Mouse (Mus musculus): ENCODE measurements around the gene Tyk2. TPM values are rescaled to one million over a fixed set of nuclear protein-coding genes. Genes with fewer than 3 reads are reported as not detected.

Tyk2 gene
- polyA plus RNA-seq, 1 experiment from 2014 or later: 5.4 TPM

DNA sequence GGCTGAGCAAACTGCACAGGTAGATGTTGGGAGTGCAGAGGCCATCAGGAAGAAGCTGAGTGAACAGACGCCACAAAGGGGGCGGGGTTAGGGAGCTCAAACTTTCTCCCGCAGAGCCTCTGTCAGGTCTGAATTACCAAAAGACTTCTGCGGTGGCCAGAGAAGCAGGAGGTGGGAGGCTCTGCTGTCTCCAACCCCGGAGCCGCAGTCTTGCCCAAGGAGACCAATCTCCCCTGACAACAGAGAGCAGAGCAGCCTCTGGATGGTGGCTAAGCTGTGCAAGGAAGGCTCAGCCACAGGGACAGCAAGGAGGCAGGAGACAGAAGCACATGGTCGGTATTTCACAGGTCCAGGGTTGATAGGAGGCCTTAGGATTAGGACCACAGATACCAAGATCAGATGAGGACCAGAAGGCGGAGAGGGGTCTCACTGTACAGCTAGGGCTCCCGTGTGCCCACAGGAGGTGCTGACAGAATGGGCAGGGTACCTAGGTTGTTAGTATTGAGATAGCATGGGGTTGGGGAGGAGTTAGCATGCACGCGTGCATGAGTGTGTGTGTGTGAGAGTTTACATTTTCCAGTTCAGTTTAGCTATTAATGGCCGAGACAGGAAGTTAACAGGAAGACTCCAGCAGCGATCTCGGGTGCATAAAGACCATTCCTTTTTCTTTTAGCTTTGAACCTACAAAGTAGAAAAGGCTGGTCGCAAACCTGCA lies 30.4 kb downstream of the Tyk2 start:
- H3K4me2 ChIP-seq (ENCODE audit: low read depth, low read length): peak overlapping the region; percentile 39; the same call in 1 of the 2 replicates
- H3K27me3 ChIP-seq (ENCODE audit: insufficient read depth, low read length): no peaks in the 10 kb centered on the region
- peaks cover 8% of the 10 kb centered on the region; the same call in 1 of the 2 replicates for H3K4me1 ChIP-seq (ENCODE audit: insufficient read depth)
- TF ChIP-seq CTCF (IDR thresholded peaks at IDR 0.05; ENCODE audit: low read depth) (no peak), EP300 (IDR thresholded peaks at IDR 0.05; ENCODE audit: low read depth) (no peak)
- H3K27ac ChIP-seq (ENCODE audit: low read depth): no peak overlapping the region
- H3K36me3 ChIP-seq (replicated peaks; ENCODE audit: insufficient read depth, low read length): 0 out of 2 replicates have a peak, but pooled peaks cover 5% of the 10 kb centered on the region
- no peak overlapping the region for H3K4me3 ChIP-seq (ENCODE audit: low read depth, low read length)
- no peaks in the 10 kb centered on the region for H3K9me3 ChIP-seq (ENCODE audit: low read length)
- DNase-seq (no peak), ATAC-seq (no peak)
- peak overlapping the region; percentile 32; the same call in 1 of the 2 replicates for H3K9ac ChIP-seq (replicated peaks)
- WGBS (ENCODE audit: insufficient replicate concordance): 23% methylated on average over 15 of the region's 15 CpGs

DNA sequence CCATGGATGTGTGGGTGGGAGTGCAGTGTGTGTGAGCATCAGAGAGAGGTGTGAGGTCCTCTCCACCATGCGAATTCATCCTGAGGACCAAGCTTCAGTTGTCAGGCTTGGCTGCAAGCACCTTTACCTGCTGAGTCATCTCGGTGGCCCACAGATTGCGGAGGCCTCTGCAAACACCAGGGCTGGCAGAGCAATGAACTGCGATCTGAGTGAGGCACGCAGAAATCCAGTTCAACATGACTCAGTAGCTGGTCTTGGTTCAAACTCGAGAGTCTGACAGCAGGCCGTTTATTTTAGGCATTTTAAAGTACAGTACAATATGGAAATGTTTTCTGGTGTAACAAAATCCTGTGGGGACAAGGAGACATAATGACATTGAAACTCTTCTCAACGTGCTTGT lies 33.2 kb downstream of the Tyk2 start:
- ATAC-seq: peak; percentile 66; the same call in 1 of the 2 replicates
- H3K9me3 ChIP-seq (ENCODE audit: low read length): no peaks in the 10 kb centered on the region
- H3K27ac ChIP-seq (ENCODE audit: low read depth): no peak overlapping the region
- WGBS (ENCODE audit: insufficient replicate concordance): 55% methylated on average over 8 of the region's 8 CpGs
- H3K4me1 ChIP-seq (ENCODE audit: insufficient read depth): peaks cover 6% of the 10 kb centered on the region; the same call in 1 of the 2 replicates
- TF ChIP-seq CTCF (IDR thresholded peaks at IDR 0.05; ENCODE audit: low read depth) (no peak), EP300 (IDR thresholded peaks at IDR 0.05; ENCODE audit: low read depth) (no peak)
- H3K36me3 ChIP-seq (replicated peaks; ENCODE audit: insufficient read depth, low read length): no peaks in the 10 kb centered on the region
- no peak overlapping the region for H3K9ac ChIP-seq (replicated peaks)
- H3K4me2 ChIP-seq (ENCODE audit: low read depth, low read length): no peak overlapping the region
- H3K27me3 ChIP-seq (ENCODE audit: insufficient read depth, low read length): no peaks in the 10 kb centered on the region
- no peak for DNase-seq
- H3K4me3 ChIP-seq (ENCODE audit: low read depth, low read length): no peak overlapping the region

DNA sequence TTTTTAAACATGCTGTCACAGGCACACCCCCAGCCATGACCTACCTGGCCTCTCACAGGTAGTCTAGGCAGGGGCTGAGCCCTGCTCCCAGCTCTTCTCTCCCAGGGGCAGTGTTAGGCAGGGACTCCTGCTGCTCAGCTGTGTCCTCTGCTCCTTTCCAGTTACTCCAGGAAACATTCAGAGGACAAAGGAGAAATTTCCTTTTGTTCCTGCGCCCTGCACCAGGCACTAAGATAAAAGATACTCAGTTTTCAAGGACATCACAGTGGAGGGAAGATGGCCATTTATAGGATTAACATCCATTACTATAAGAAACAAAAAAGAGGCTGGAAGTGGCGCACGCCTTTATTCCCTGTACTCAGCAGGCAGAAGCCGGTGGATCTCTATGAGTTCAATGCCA lies 35.1 kb downstream of the Tyk2 start:
- Histone ChIP-seq H3K4me3 (ENCODE audit: low read depth, low read length) (no peak overlapping the region), H3K27me3 (ENCODE audit: insufficient read depth, low read length) (no peaks in the 10 kb centered on the region), H3K36me3 (replicated peaks; ENCODE audit: insufficient read depth, low read length) (no peaks in the 10 kb centered on the region), H3K9me3 (ENCODE audit: low read length) (no peaks in the 10 kb centered on the region), H3K4me1 (ENCODE audit: insufficient read depth) (peaks cover 14% of the 10 kb centered on the region), H3K4me2 (ENCODE audit: low read depth, low read length) (no peak overlapping the region), H3K9ac (replicated peaks) (no peak overlapping the region), H3K27ac (ENCODE audit: low read depth) (no peak overlapping the region)
- no peak for ATAC-seq
- 86% methylated on average over 4 of the region's 4 CpGs for WGBS (ENCODE audit: insufficient replicate concordance)
- TF ChIP-seq CTCF (IDR thresholded peaks at IDR 0.05; ENCODE audit: low read depth) (no peak), EP300 (IDR thresholded peaks at IDR 0.05; ENCODE audit: low read depth) (no peak)
- no peak for DNase-seq

DNA sequence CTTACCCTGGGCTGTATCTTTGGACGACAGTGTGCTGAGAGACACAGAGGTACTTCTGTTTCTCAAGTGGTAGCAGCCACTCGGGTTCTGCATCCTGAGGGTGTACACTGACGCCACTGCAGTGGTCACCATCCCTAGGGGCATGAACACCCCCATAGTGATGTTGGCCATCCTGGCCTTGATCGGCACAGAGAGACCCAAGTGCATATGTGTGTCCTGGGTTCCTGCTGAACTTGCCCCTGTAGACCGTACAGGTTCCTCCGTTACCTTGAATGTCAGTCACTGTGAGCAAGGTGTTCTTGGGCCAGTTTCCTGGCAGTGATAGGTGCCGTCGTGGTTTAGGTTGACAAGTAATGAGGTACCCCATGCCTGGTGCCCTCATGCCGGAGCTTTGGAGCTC lies 37.6 kb downstream of the Tyk2 start:
- H3K4me1 ChIP-seq (ENCODE audit: insufficient read depth): peaks cover 16% of the 10 kb centered on the region

DNA sequence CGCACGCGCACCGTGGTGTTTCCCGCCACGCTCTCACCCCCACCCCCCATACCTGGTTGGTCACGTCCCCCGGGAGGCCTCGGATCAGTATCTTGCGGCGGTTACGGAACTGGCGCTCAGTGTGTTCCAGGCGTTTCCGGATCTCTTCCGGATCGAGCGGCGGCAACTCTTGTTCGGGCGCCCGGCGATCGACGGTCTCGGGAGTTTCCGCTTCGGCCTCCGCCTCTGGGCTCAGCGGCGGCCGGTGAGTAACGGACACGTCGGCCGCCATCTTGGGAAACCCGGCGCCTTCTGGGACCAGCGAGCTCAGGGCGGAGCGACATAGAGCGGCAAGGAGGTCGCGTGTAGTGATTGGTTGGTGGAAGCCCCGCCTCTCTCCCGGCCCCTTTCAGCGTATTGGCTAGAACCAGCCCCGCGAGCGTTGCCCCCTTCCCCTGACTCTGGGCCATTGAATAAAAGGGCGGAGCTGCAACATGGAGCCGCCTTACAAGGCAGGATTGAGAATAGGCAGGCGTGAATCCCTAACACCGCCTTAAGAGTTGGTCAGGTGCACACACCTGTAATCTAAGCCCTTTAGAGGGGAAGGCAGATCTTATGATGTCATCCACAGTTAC lies 39.2 kb downstream of the Tyk2 start, which contains the start of the genes Gm38431 and Raver1:
Gm38431 (minus strand) TSS at position 291 of the 614 bp plus-strand sequence.
Raver1 (minus strand) TSS at position 302 of the 614 bp plus-strand sequence.
- Histone ChIP-seq H3K27me3 (ENCODE audit: insufficient read depth, low read length) (no peaks in the 10 kb centered on the region), H3K9ac (replicated peaks) (peak within 1 kb of the TSS; percentile 80), H3K4me1 (ENCODE audit: insufficient read depth) (peaks cover 16% of the 10 kb centered on the region), H3K36me3 (replicated peaks; ENCODE audit: insufficient read depth, low read length) (peaks cover 33% of the 10 kb centered on the region), H3K4me3 (ENCODE audit: low read depth, low read length) (peak within 1 kb of the TSS; percentile 75), H3K9me3 (ENCODE audit: low read length) (no peaks in the 10 kb centered on the region), H3K27ac (ENCODE audit: low read depth) (peak within 1 kb of the TSS; percentile 91), H3K4me2 (ENCODE audit: low read depth, low read length) (peak within 1 kb of the TSS; percentile 92)
- ATAC-seq (peak; percentile 99), DNase-seq (peak; percentile 99)
- under 1% methylated on average over 54 of the region's 54 CpGs for WGBS (ENCODE audit: insufficient replicate concordance)
- TF ChIP-seq CTCF (IDR thresholded peaks at IDR 0.05; ENCODE audit: low read depth) (no peak), EP300 (IDR thresholded peaks at IDR 0.05; ENCODE audit: low read depth) (no peak; the same call in 1 of the 2 replicates)

More for the DNA sequence above, 37.6 kb downstream of the Tyk2 start:
- H3K4me2 ChIP-seq (ENCODE audit: low read depth, low read length): no peak overlapping the region
- no peak for ATAC-seq
- H3K36me3 ChIP-seq (replicated peaks; ENCODE audit: insufficient read depth, low read length): peaks cover 20% of the 10 kb centered on the region
- H3K9ac ChIP-seq (replicated peaks): no peak overlapping the region
- H3K27ac ChIP-seq (ENCODE audit: low read depth): no peak overlapping the region
- TF ChIP-seq EP300 (IDR thresholded peaks at IDR 0.05; ENCODE audit: low read depth): no peak
- TF ChIP-seq CTCF (IDR thresholded peaks at IDR 0.05; ENCODE audit: low read depth): no peak
- no peak for DNase-seq
- H3K27me3 ChIP-seq (ENCODE audit: insufficient read depth, low read length): no peaks in the 10 kb centered on the region
- WGBS (ENCODE audit: insufficient replicate concordance): 90% methylated on average over 9 of the region's 9 CpGs
- H3K4me3 ChIP-seq (ENCODE audit: low read depth, low read length): no peak overlapping the region
- no peaks in the 10 kb centered on the region for H3K9me3 ChIP-seq (ENCODE audit: low read length)

Measured in liver, postnatal 0 days (tissue).